Mouse (Mus musculus) liver, embryonic 15.5 days (tissue): ENCODE results near the gene Syngr1. TPM values are rescaled to one million over a fixed set of nuclear protein-coding genes. Genes with fewer than 3 reads are reported as not detected.

ENCODE experiments used
- ATAC-seq: fragments of 200-750 bp; cut with Nextera tagmentation; 2 replicates; pipeline ENCODE4 v1.8.0; 2017; ENCODE audit warnings: moderate number of reproducible peaks, mild to moderate bottlenecking, moderate library complexity; ENCODE audit not compliant: insufficient read depth
- H3K27ac ChIP-seq: fragments of 300-500 bp; sonication (generic); replicated peaks from 2 replicates; pipeline ENCODE4 v1.5.1; 2015; ENCODE audit warnings: mild to moderate bottlenecking, inconsistent platforms
- H3K27me3 ChIP-seq: fragments of 300-500 bp; sonication (generic); 2 replicates; pipeline ENCODE4 v1.6.1; 2015; ENCODE audit warnings: mild to moderate bottlenecking, inconsistent platforms
- H3K36me3 ChIP-seq: fragments of 300-500 bp; sonication (generic); replicated peaks from 2 replicates; pipeline ENCODE4 v1.6.1; 2015; ENCODE audit warnings: moderate library complexity, mild to moderate bottlenecking, inconsistent platforms
- H3K4me1 ChIP-seq: fragments of 300-500 bp; sonication (generic); replicated peaks from 2 replicates; pipeline ENCODE4 v1.6.1; 2015; ENCODE audit warnings: inconsistent platforms
- H3K4me2 ChIP-seq: fragments of 300-500 bp; sonication (generic); 2 replicates; pipeline ENCODE4 v1.6.1; 2015; ENCODE audit warnings: moderate library complexity, mild to moderate bottlenecking, inconsistent platforms
- H3K4me3 ChIP-seq: fragments of 300-500 bp; sonication (generic); replicated peaks from 2 replicates; pipeline ENCODE4 v1.5.1; 2015; ENCODE audit warnings: mild to moderate bottlenecking, inconsistent platforms
- H3K9ac ChIP-seq: fragments of 300-500 bp; sonication (generic); 2 replicates; pipeline ENCODE4 v1.6.1; 2015; ENCODE audit warnings: moderate library complexity, mild to moderate bottlenecking, inconsistent platforms
- H3K9me3 ChIP-seq: fragments of 300-500 bp; sonication (generic); replicated peaks from 2 replicates; pipeline ENCODE4 v1.6.1; 2016; ENCODE audit warnings: inconsistent platforms
- WGBS: fragments of 180-500 bp; shearing (Covaris S2); methylation state at CpG from one replicate; pipeline ENCODE4 v1.1.7; 2015; ENCODE audit warnings: mixed read lengths; ENCODE audit not compliant: insufficient replicate concordance; 5-methylcytosine and 5-hydroxymethylcytosine counted together
- microRNA-seq: library from miRNA; unstranded; fragments of <30 nt; microRNA quantifications from one replicate; pipeline ENCODE4, GENCODE M21; 2016
- polyA plus RNA-seq: library from polyadenylated mRNA; unstranded; fragments of >200 nt; fragmentation: Nextera tagmentation; extraction: Ambion mirVana; gene quantifications from 2 replicates; pipeline ENCODE4 v1.2.1, GENCODE M21; 2015

Gene Syngr1
- polyA plus RNA-seq, 1 experiment from 2014 or later, result 12.7 TPM

DNA sequence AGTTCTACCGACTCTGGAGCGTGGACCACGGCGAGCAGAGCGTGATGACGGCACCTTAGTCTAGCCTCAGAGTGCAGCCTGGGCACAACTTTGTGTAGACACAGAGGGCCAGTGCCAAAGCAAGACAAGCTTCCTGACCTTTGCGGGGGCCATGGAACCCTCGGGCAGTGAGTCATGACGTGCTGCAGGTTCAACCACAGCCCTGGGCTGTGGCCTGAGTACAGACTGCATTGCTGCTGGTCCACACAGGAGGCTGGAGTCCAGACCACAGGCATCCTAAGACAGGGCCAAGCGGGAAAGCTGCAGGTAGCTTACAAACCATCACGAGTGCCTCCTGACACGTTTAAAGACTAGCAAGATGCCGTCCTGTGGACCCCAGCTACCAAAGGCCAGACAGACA, 69.1 kb downstream of the Syngr1 start:
- H3K4me3 ChIP-seq, result no peak overlapping the region
- H3K9me3 ChIP-seq, result no peaks in the 10 kb centered on the region
- H3K36me3 ChIP-seq, result peaks cover 71% of the 10 kb centered on the region
- no peak for ATAC-seq
- H3K4me1 ChIP-seq, result peaks cover 20% of the 10 kb centered on the region
- no peaks in the 10 kb centered on the region; the same call in 1 of the 2 replicates for H3K27me3 ChIP-seq
- peak overlapping the region; percentile 67; the same call in 1 of the 2 replicates for H3K27ac ChIP-seq
- no peak overlapping the region for H3K9ac ChIP-seq
- 81% methylated on average over 13 of the region's 13 CpGs for WGBS
- no peak overlapping the region for H3K4me2 ChIP-seq

- ATAC-seq, result no peak
- H3K36me3 ChIP-seq, result peaks cover 66% of the 10 kb centered on the region
These were observed 69.6 kb downstream of the Syngr1 start for GRCm38 (mm10) chr15:80160726-80161125.

GRCm38 (mm10) chr15:80161199-80161598, 70.1 kb downstream of the Syngr1 start:
- Histone ChIP-seq H3K4me1 (peaks cover 20% of the 10 kb centered on the region), H3K4me2 (no peak overlapping the region), H3K9ac (no peak overlapping the region), H3K36me3 (peaks cover 61% of the 10 kb centered on the region), H3K27ac (no peak overlapping the region), H3K27me3 (no peaks in the 10 kb centered on the region; the same call in 1 of the 2 replicates), H3K9me3 (no peaks in the 10 kb centered on the region), H3K4me3 (no peak overlapping the region)
- ATAC-seq, result no peak
- WGBS, result 80% methylated on average over 3 of the region's 3 CpGs

More at GRCm38 (mm10) chr15:80160726-80161125, 69.6 kb downstream of the Syngr1 start:
- H3K27me3 ChIP-seq, result no peaks in the 10 kb centered on the region; the same call in 1 of the 2 replicates
- 86% methylated on average over 4 of the region's 4 CpGs for WGBS
- no peak overlapping the region for H3K9ac ChIP-seq
- no peak overlapping the region for H3K4me2 ChIP-seq
- H3K9me3 ChIP-seq, result no peaks in the 10 kb centered on the region
- no peak overlapping the region for H3K27ac ChIP-seq
- H3K4me1 ChIP-seq, result peaks cover 20% of the 10 kb centered on the region
- no peak overlapping the region for H3K4me3 ChIP-seq

DNA sequence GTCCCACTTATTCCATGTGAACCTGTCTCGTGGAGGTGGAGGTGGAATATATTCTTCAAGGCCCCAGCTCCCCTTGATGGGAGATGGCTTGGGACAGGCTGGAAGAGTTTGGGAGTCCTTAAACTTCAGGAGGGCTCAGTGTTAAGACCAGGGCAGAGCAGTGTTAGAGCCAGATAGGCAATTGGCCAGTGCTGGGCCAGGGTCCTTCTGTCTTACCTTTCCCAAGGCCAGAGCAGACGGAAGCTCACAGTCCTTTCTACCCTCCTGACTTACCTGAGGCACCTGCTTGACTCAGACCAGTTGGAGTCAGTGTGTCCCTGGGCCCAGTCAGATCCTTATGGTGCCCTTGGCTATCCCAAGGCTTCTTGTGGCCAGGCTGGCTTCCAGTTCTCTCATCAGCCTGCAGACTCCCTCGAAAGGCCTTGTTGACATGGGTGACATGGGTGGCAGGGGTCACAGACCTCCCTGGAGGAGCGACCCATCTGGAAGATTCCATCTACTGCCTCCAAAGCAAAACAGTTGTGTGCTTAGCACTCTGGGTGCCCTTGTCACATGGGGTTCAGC, 71.3 kb downstream of the Syngr1 start:
- ATAC-seq, result no peak
- Histone ChIP-seq H3K27ac (no peak overlapping the region), H3K4me1 (peaks cover 20% of the 10 kb centered on the region), H3K9me3 (no peaks in the 10 kb centered on the region), H3K9ac (no peak overlapping the region), H3K36me3 (peaks cover 49% of the 10 kb centered on the region), H3K4me2 (no peak overlapping the region), H3K4me3 (no peak overlapping the region), H3K27me3 (peaks cover 7% of the 10 kb centered on the region; the same call in 1 of the 2 replicates)
- WGBS, result 66% methylated on average over 4 of the region's 4 CpGs

DNA sequence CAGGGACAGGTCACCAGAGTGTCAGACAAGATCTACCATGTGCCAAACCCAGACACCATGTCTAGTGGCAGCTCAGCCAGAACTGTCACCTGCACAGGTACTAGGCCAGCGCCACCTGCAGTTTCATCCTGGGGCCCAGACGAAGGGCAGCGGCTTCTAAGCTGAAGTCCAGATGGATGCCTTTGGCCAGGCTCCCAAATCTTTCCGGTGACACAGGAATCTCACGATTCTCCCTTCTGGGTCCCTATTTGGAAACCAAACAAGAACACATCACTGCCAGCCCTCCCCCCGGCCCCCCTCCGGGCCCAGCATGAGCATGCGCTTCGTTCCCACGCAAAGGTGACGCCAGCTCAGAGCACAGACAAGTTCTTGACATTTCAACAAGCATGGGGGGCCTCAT, 72.1 kb downstream of the Syngr1 start:
- ATAC-seq, result no peak
- Histone ChIP-seq H3K27ac (no peak overlapping the region), H3K36me3 (peaks cover 41% of the 10 kb centered on the region), H3K4me1 (peaks cover 13% of the 10 kb centered on the region), H3K9ac (no peak overlapping the region), H3K4me3 (no peak overlapping the region), H3K4me2 (no peak overlapping the region), H3K9me3 (no peaks in the 10 kb centered on the region), H3K27me3 (peaks cover 7% of the 10 kb centered on the region; the same call in 1 of the 2 replicates)
- WGBS, result 87% methylated on average over 11 of the region's 11 CpGs

- peaks cover 7% of the 10 kb centered on the region; the same call in 1 of the 2 replicates for H3K27me3 ChIP-seq
- no peak for ATAC-seq
- no peak overlapping the region for H3K4me3 ChIP-seq
- no peak overlapping the region for H3K27ac ChIP-seq
- 84% methylated on average over 4 of the region's 4 CpGs for WGBS
- H3K4me2 ChIP-seq, result no peak overlapping the region
- no peaks in the 10 kb centered on the region for H3K9me3 ChIP-seq
- no peak overlapping the region for H3K9ac ChIP-seq
- H3K36me3 ChIP-seq, result peaks cover 37% of the 10 kb centered on the region
- H3K4me1 ChIP-seq, result peaks cover 9% of the 10 kb centered on the region; the same call in 1 of the 2 replicates
These were observed 72.6 kb downstream of the Syngr1 start for GRCm38 (mm10) chr15:80163716-80164115.

GRCm38 (mm10) chr15:80165396-80165795, 74.3 kb downstream of the Syngr1 start:
- Histone ChIP-seq H3K4me3 (no peak overlapping the region), H3K36me3 (peaks cover 20% of the 10 kb centered on the region), H3K4me1 (no peaks in the 10 kb centered on the region), H3K9me3 (no peaks in the 10 kb centered on the region), H3K27ac (no peak overlapping the region), H3K9ac (no peak overlapping the region), H3K4me2 (no peak overlapping the region), H3K27me3 (peaks cover 18% of the 10 kb centered on the region)
- WGBS, result 49% methylated on average over 5 of the region's 5 CpGs
- no peak for ATAC-seq

Small RNA genes within 50 kb of the gene (microRNA-seq; reads per million reads assigned to microRNA genes)
- gene Snord43, result 102 reads per million, percentile 54 among the genes with 10 or more reads in this experiment

Other genes starting within 250 kb of the Syngr1 start
- gene Apobec3, start 199.7 kb upstream of the Syngr1 start, polyA plus RNA-seq, result 33.5 and 34.5 TPM in 2 replicates
- 0.97 and 1.4 TPM in 2 replicates for gene Cbx7, start 120.2 kb upstream of the Syngr1 start, polyA plus RNA-seq
- 0.51 and 0.67 TPM in 2 replicates for gene Pdgfb, start 76.4 kb upstream of the Syngr1 start, polyA plus RNA-seq
- 539 and 552 TPM in 2 replicates for gene Rpl3, start 534 bp downstream of the Syngr1 start, polyA plus RNA-seq
- gene Tab1, start 41.8 kb downstream of the Syngr1 start, polyA plus RNA-seq, result 11.0 and 12.7 TPM in 2 replicates
- 0.54 and 0.55 TPM in 2 replicates for gene Mgat3, start 82.4 kb downstream of the Syngr1 start, polyA plus RNA-seq
- 16.2 and 17.0 TPM in 2 replicates for gene Mief1, start 142.7 kb downstream of the Syngr1 start, polyA plus RNA-seq
- gene AC140267.1, start 144.5 kb downstream of the Syngr1 start, polyA plus RNA-seq, result not detected in 2 replicates
- 130 and 134 TPM in 2 replicates for gene Atf4, start 163.8 kb downstream of the Syngr1 start, polyA plus RNA-seq
- gene Rps19bp1, start 173.0 kb downstream of the Syngr1 start, polyA plus RNA-seq, result 24.4 and 26.2 TPM in 2 replicates
- 0.01 TPM in 1 of 2 replicates, not detected in the other for gene Cacna1i, start 195.9 kb downstream of the Syngr1 start, polyA plus RNA-seq